Mouse (Mus musculus) erythroblast, embryonic 14.5 days (primary cell): ENCODE data around the gene Gdf2. TPM values are rescaled to one million over a fixed set of nuclear protein-coding genes. Genes with fewer than 3 reads are reported as not detected.

Source experiments
- H3K27me3 ChIP-seq: 2 replicates; pipeline ENCODE4 v1.6.1; 2012; ENCODE audit warnings: inconsistent platforms; ENCODE audit not compliant: control insufficient read depth
- H3K36me3 ChIP-seq: 2 replicates; pipeline ENCODE4 v1.6.1; 2012; ENCODE audit warnings: mild to moderate bottlenecking, inconsistent platforms; ENCODE audit not compliant: control insufficient read depth
- H3K4me1 ChIP-seq: 2 replicates; pipeline ENCODE4 v1.6.1; 2012; ENCODE audit warnings: inconsistent platforms; ENCODE audit not compliant: control insufficient read depth
- H3K4me3 ChIP-seq: replicated peaks from 2 replicates; pipeline ENCODE3; 2012; ENCODE audit warnings: moderate library complexity, mild to moderate bottlenecking, inconsistent platforms
- H3K9me3 ChIP-seq: 2 replicates; pipeline ENCODE4 v1.6.1; 2012; ENCODE audit warnings: low read length, inconsistent platforms, mixed read lengths; ENCODE audit not compliant: control insufficient read depth
- GATA1 ChIP-seq: IDR thresholded peaks from 2 replicates; pipeline ENCODE4 v1.6.1; 2012; ENCODE audit warnings: low read length, inconsistent platforms, mixed read lengths
- TAL1 ChIP-seq: IDR thresholded peaks from 3 replicates; pipeline ENCODE4 v1.6.1; 2012; ENCODE audit warnings: low read length, inconsistent platforms, mixed read lengths
- polyA plus RNA-seq: library from polyadenylated mRNA; stranded (reverse); fragments of >175 nt; gene quantifications from 2 replicates; pipeline ENCODE4 v1.2.3, GENCODE M21; 2012

Gene Gdf2
- polyA plus RNA-seq, 1 experiment, result not detected

DNA sequence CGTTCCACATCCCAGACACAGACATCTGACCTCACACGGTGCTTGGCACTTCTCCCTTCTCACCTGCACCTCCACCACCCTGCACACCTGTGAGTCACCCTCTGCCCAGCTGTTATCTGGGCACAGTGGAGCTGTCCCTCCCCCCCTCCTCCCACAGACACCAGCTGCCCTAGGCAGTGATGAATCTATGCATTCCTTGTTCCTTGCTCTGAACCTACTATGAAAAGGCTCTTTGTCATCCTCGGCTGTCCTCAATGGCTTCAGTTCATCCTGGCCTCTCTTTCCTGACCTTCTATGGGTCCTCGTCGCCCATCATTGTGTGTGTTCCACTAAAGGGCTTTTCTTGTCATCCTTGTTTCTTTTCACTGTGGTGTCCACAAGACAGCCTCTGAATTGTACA lies 33.9 kb downstream of the Gdf2 start:
- Histone ChIP-seq H3K9me3 (no peaks in the 10 kb centered on the region), H3K4me1 (no peaks in the 10 kb centered on the region), H3K4me3 (no peak overlapping the region), H3K27me3 (peaks cover 12% of the 10 kb centered on the region), H3K36me3 (no peaks in the 10 kb centered on the region)
- no peak for TF ChIP-seq TAL1
- TF ChIP-seq GATA1, result no peak

DNA sequence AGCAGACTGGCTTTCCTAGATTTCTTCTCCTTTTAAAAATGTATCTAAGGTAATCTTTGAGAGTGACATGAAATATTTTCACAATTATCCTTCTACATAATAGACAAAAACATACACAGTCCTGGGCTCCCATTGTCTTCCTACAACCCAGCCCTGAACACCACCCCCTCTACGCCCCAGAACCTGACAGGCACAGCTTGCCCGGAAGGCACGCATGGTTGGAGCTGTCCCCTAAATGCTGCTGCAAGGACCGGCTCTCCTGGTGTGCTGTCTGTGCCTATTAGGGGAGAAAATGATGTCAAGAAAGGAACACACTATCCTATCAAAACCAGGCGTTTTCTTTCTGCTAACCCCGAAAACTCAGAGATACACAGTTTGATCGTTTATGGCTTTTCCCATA lies 36.9 kb downstream of the Gdf2 start:
- Histone ChIP-seq H3K36me3 (no peaks in the 10 kb centered on the region), H3K4me3 (no peak overlapping the region), H3K9me3 (no peaks in the 10 kb centered on the region), H3K4me1 (no peaks in the 10 kb centered on the region), H3K27me3 (peaks cover 12% of the 10 kb centered on the region)
- TF ChIP-seq GATA1 (no peak), TAL1 (no peak)

DNA sequence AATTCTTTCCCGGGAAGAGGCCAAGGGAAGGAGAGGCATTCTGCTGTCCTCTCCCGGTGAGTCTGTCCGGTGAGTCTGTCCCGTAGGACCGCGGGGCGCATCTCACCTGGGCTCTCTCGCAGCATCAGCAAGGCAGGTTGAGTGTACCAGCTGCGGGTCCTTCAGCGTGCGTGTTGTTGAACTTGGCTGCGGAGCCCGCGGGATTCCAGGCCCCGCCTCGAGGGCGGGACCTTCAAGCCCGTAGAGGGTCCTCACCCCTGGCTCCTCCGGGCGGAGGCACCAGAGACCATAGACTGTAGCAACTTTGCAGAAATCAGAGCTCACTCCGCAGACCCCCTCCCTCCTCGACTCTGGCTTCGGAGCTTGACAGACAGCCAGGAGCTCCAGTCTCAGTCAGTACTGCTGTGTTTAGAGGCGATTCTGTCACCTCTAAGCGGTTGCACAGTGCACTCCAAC lies 37.8 kb downstream of the Gdf2 start, which contains the start of gene Zfp488:
Gene Zfp488 (minus strand): TSS at position 161 of the 456 bp plus-strand sequence.
- H3K4me3 ChIP-seq, result no peak within 1 kb of the TSS
- no peaks in the 10 kb centered on the region for H3K36me3 ChIP-seq
- TF ChIP-seq GATA1, result no peak
- peaks cover 12% of the 10 kb centered on the region for H3K27me3 ChIP-seq
- no peaks in the 10 kb centered on the region for H3K9me3 ChIP-seq
- no peaks in the 10 kb centered on the region for H3K4me1 ChIP-seq

- H3K4me1 ChIP-seq, result no peaks in the 10 kb centered on the region
- no peaks in the 10 kb centered on the region for H3K27me3 ChIP-seq
- no peaks in the 10 kb centered on the region for H3K9me3 ChIP-seq
- H3K4me3 ChIP-seq, result no peak overlapping the region
- no peak for TF ChIP-seq GATA1
- no peak for TF ChIP-seq TAL1
- no peaks in the 10 kb centered on the region for H3K36me3 ChIP-seq
These were observed 48.4 kb downstream of the Gdf2 start for GRCm38 (mm10) chr14:33989201-33989600.

DNA sequence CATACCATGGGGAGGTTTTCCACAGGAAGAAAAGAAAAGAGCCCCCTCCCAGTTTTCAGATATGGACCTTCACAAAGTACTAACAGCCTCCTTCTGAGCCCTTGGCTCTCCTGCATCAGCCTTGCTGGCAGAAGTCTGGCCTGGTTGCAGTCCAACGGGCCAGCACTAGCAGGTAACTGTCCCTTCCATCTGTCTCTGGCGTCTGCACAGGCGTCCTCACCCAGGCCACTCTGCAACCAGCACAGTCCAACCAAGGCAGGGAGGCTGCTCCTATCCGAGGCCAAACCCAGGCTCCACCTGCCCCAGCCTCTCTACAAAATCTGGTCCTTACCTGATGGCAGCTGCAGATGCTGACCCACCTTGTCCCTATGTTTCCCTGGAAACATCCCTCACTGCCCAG lies 51.1 kb downstream of the Gdf2 start:
- Histone ChIP-seq H3K4me3 (no peak overlapping the region), H3K4me1 (no peaks in the 10 kb centered on the region), H3K9me3 (no peaks in the 10 kb centered on the region), H3K27me3 (no peaks in the 10 kb centered on the region), H3K36me3 (no peaks in the 10 kb centered on the region)
- TF ChIP-seq GATA1, result no peak
- TF ChIP-seq TAL1, result no peak

GRCm38 (mm10) chr14:33993051-33993450 lies 52.2 kb downstream of the Gdf2 start:
- no peaks in the 10 kb centered on the region for H3K9me3 ChIP-seq
- H3K27me3 ChIP-seq, result no peaks in the 10 kb centered on the region
- TF ChIP-seq TAL1 (no peak), GATA1 (no peak)

DNA sequence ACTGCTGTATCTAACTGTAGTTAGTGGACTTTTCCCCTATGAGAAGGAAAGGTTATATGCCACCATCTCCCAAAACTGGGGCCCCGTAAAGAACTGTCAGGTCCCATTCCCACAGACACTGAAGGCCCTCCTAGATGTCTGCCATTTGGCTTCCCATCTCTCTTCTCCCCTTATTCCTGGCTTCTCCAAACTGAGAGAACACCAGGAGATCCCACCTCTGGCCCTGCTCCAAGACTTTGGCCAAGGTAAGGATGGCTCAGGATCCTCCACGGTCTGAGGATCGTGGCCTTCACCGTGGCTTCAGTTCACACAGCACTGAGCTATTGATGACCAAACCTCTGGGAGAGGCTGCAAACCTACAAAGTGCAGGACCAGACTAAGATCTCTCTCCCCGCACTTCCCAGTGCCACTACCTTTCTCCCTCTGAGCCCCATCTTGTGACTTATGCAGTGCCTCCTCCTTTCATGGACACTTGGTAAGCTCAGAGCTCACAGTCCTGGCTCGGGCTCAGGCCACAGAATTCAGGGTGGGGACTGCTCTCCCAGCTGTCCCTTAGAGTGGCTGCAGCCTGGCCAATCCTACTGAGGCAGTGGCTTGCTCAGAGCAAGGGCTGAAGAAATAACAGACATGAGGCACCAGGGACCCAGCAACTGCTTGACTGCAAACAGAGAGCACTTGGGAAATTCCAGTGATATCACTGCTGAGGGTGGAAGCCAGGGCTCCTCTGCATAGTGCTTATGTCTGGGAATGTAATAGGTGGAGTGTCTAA lies 52.9 kb downstream of the Gdf2 start:
- TF ChIP-seq GATA1, result no peak
- no peak for TF ChIP-seq TAL1
- Histone ChIP-seq H3K27me3 (no peaks in the 10 kb centered on the region), H3K36me3 (no peaks in the 10 kb centered on the region), H3K4me3 (no peak overlapping the region), H3K9me3 (no peaks in the 10 kb centered on the region), H3K4me1 (no peaks in the 10 kb centered on the region)

More at GRCm38 (mm10) chr14:33993051-33993450, 52.2 kb downstream of the Gdf2 start:
- Histone ChIP-seq H3K36me3 (no peaks in the 10 kb centered on the region), H3K4me1 (no peaks in the 10 kb centered on the region), H3K4me3 (no peak overlapping the region)

Other genes with a start within 250 kb of the Gdf2 start
- not detected in 2 replicates for gene Gdf10, start 17.5 kb upstream of the Gdf2 start, polyA plus RNA-seq
- not detected in 2 replicates for gene Rbp3, start 13.0 kb downstream of the Gdf2 start, polyA plus RNA-seq
- gene Zfp488, start 37.7 kb downstream of the Gdf2 start, polyA plus RNA-seq, result not detected in 2 replicates
- gene Gm30083, start 74.1 kb downstream of the Gdf2 start, polyA plus RNA-seq, result not detected in 2 replicates
- gene Gm5460, start 75.7 kb downstream of the Gdf2 start, polyA plus RNA-seq, result not detected in 2 replicates
- gene Antxrl, start 111.7 kb downstream of the Gdf2 start, polyA plus RNA-seq, result 0.01 TPM in 1 of 2 replicates, not detected in the other
- not detected in 2 replicates for gene Anxa8, start 144.9 kb downstream of the Gdf2 start, polyA plus RNA-seq
- gene A630023A22Rik, start 161.7 kb downstream of the Gdf2 start, polyA plus RNA-seq, result not detected in 2 replicates
- not detected in 2 replicates for gene Npy4r, start 211.4 kb downstream of the Gdf2 start, polyA plus RNA-seq